In genomic region chr10:69652660-69653059, GRCm38 (mm10) we compare ENCODE assay signal across 8 mouse cellular contexts.
DNase-seq lines count a peak whose midpoint lies in the region; ATAC-seq lines count a peak whose summit lies in the region.

No protein-coding gene starts in this region.

- peaks cover 24% of the 10 kb centered on the region for H3K4me1 ChIP-seq in forebrain, embryonic 13.5 days
- no peaks in the 10 kb centered on the region; the same call in 1 of the 2 replicates for H3K4me1 ChIP-seq in liver, embryonic 11.5 days (replicated peaks; ENCODE audit: control insufficient read depth, insufficient read depth, low read length)

- 81% methylated on average over 5 of the region's 5 CpGs for WGBS in forebrain, embryonic 13.5 days
- WGBS in liver, embryonic 11.5 days = 45% methylated on average over 5 of the region's 5 CpGs

- H3K27ac ChIP-seq in forebrain, embryonic 13.5 days = no peak overlapping the region; the same call in 1 of the 2 replicates
- H3K27ac ChIP-seq in liver, embryonic 11.5 days (ENCODE audit: low read depth, low read length) = no peak overlapping the region

- H3K36me3 ChIP-seq in forebrain, embryonic 13.5 days (ENCODE audit: poor library complexity, severe bottlenecking) = no peaks in the 10 kb centered on the region
- H3K36me3 ChIP-seq in liver, embryonic 11.5 days (ENCODE audit: control insufficient read depth, insufficient read depth, low read length) = no peaks in the 10 kb centered on the region

- no peak overlapping the region for H3K9ac ChIP-seq in forebrain, embryonic 13.5 days
- no peak overlapping the region for H3K9ac ChIP-seq in liver, embryonic 11.5 days (ENCODE audit: low read depth, low read length)

- H3K9me3 ChIP-seq in forebrain, embryonic 13.5 days (replicated peaks) = no peaks in the 10 kb centered on the region
- H3K9me3 ChIP-seq in liver, embryonic 11.5 days (ENCODE audit: control insufficient read depth, low read length) = no peaks in the 10 kb centered on the region

- peak; percentile 91 for DNase-seq in NIH3T3 (ENCODE audit: low read depth)
- DNase-seq in adrenal gland, postnatal 25 days = peak; percentile 48
- DNase-seq in gastrocnemius, postnatal 25 days = peak; percentile 41
- DNase-seq in kidney, postnatal 14 days = peak; percentile 68
- no peak for DNase-seq in retina, embryonic 14.5 days (ENCODE audit: low spot score)
- no peak for DNase-seq in liver, embryonic 11.5 days (ENCODE audit: low spot score)
- DNase-seq in spleen, postnatal 10 days (ENCODE audit: low spot score in 2 of 2) = no peak

- H3K4me3 ChIP-seq in forebrain, embryonic 13.5 days = no peak overlapping the region
- no peak overlapping the region for H3K4me3 ChIP-seq in liver, embryonic 11.5 days (ENCODE audit: low read depth, low read length)

- no peaks in the 10 kb centered on the region for H3K27me3 ChIP-seq in forebrain, embryonic 13.5 days
- H3K27me3 ChIP-seq in liver, embryonic 11.5 days (replicated peaks; ENCODE audit: control insufficient read depth, insufficient read depth, low read length) = no peaks in the 10 kb centered on the region

- no peak overlapping the region for H3K4me2 ChIP-seq in forebrain, embryonic 13.5 days
- no peak overlapping the region for H3K4me2 ChIP-seq in liver, embryonic 11.5 days

- no peak for ATAC-seq in forebrain, embryonic 13.5 days
- no peak for ATAC-seq in liver, embryonic 11.5 days (replicated peaks; ENCODE audit: low FRiP score)

Comparison
In these comparisons a context has a peak if more than half of its experiments do, and no peak if none do; other contexts are left out.
1. DNase-seq: peak in NIH3T3 (single experiment), adrenal gland, postnatal 25 days (single experiment), gastrocnemius, postnatal 25 days (single experiment) and kidney, postnatal 14 days (single experiment); none in retina, embryonic 14.5 days (single experiment), liver, embryonic 11.5 days (single experiment) and spleen, postnatal 10 days (0 of 2).